Mouse (Mus musculus) C2C12 (cell line): ENCODE data around the gene Exosc5.

Source experiments
- CEBPB ChIP-seq: IDR thresholded peaks from one replicate; pipeline ENCODE4 v1.6.1; 2011; ENCODE audit warnings: low read depth, mild to moderate bottlenecking, control low read depth, moderate library complexity
- CTCF ChIP-seq: IDR thresholded peaks from one replicate; pipeline ENCODE4 v1.5.1; 2011; ENCODE audit not compliant: control insufficient read depth, insufficient read depth, insufficient read length
- FOSL1 ChIP-seq: IDR thresholded peaks from one replicate; pipeline ENCODE4 v1.8.0; 2011; ENCODE audit warnings: mild to moderate bottlenecking, low read length; ENCODE audit not compliant: poor library complexity, insufficient read depth, severe bottlenecking
- USF1 ChIP-seq: IDR thresholded peaks from one replicate; pipeline ENCODE4 v1.6.1; 2011; ENCODE audit warnings: low read depth, mild to moderate bottlenecking, control low read depth, moderate library complexity

- TF ChIP-seq USF1 (no peak), CTCF (no peak), FOSL1 (no peak), CEBPB (no peak)
Observed at GRCm38 (mm10) chr7:25689603-25690021, 30.6 kb downstream of the Exosc5 start.
